In the genomic region with DNA sequence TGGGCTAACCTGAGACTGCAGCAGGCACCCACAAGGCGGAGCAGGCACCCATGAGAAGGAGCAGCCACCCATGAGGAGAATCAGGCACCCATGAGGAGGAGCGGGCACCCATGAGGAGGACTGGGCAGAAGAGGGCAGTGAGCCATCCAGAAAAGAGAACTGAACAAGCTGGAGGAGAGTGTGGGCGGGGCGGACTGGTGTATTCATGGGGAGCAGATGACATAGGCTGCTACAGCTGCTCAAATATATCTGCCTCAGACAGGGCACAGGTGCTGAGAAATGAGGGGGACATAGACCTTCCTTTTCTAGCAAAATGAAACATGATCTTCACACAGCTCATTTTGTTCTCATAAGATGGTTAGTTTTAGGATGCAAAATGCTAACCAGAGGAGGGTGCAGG, we compare ENCODE assay signal across 18 mouse cellular contexts. TPM values are rescaled to one million over a fixed set of nuclear protein-coding genes. Genes with fewer than 3 reads are reported as not detected.
A peak's percentile ranks its signal among the peaks of the same experiment; 100 is the strongest.
DNase-seq lines count a peak whose midpoint lies in the region; ATAC-seq and TF ChIP-seq lines count a peak whose summit lies in the region.
"Had no signal": no experiment of that assay in that cellular context is flagged by ENCODE, and none has a peak within 500 bp of the region (broad histone marks: within the 10 kb centered on the region; RNA-seq: fewer than 3 reads in every experiment).

No protein-coding gene starts in this region.

- H3K9me3 ChIP-seq in neural tube, embryonic 15.5 days (replicated peaks) = no peaks in the 10 kb centered on the region
- H3K9me3 ChIP-seq: embryonic facial prominence, embryonic 12.5 days; G1E; heart, embryonic 12.5 days; neural tube, embryonic 13.5 days had no signal

- no peak overlapping the region for H3K4me3 ChIP-seq in lung, adult 2 months (replicated peaks; ENCODE audit: extremely low read depth, low read depth, low read length)
- no peak overlapping the region for H3K4me3 ChIP-seq in neural tube, embryonic 15.5 days (replicated peaks)
- H3K4me3 ChIP-seq: embryonic facial prominence, embryonic 12.5 days; heart, embryonic 12.5 days; layer of hippocampus, adult 2 months; neural tube, embryonic 13.5 days had no signal

- no peak for DNase-seq in frontal cortex, postnatal 14 days (ENCODE audit: low spot score in 2 of 2)
- peak; percentile 11 for DNase-seq in lung, postnatal 10 days
- no peak for DNase-seq in lung, adult 2 months
- peak; percentile 37 to 41 for DNase-seq in spleen, adult 18-20 months
- DNase-seq in kidney, adult 9 months = no peak
- DNase-seq: cerebellum, adult 9-10 months; kidney, adult 18-20 months; lung, postnatal 14 days; midbrain, embryonic 14.5 days; right cerebral cortex, adult 18-20 months had no signal

- H3K4me2 ChIP-seq in neural tube, embryonic 15.5 days = no peak overlapping the region
- H3K4me2 ChIP-seq: embryonic facial prominence, embryonic 12.5 days; heart, embryonic 12.5 days; neural tube, embryonic 13.5 days had no signal

- H3K9ac ChIP-seq in neural tube, embryonic 15.5 days (replicated peaks) = no peak overlapping the region
- H3K9ac ChIP-seq: embryonic facial prominence, embryonic 12.5 days; heart, embryonic 12.5 days; neural tube, embryonic 13.5 days had no signal

- H3K27ac ChIP-seq in neural tube, embryonic 15.5 days (replicated peaks) = no peak overlapping the region
- H3K27ac ChIP-seq: embryonic facial prominence, embryonic 12.5 days; layer of hippocampus, adult 2 months; neural tube, embryonic 13.5 days had no signal

- no peaks in the 10 kb centered on the region for H3K36me3 ChIP-seq in neural tube, embryonic 15.5 days
- H3K36me3 ChIP-seq: embryonic facial prominence, embryonic 12.5 days; G1E; heart, embryonic 12.5 days; neural tube, embryonic 13.5 days had no signal

- H3K27me3 ChIP-seq in neural tube, embryonic 15.5 days (replicated peaks) = no peaks in the 10 kb centered on the region
- H3K27me3 ChIP-seq: embryonic facial prominence, embryonic 12.5 days; heart, embryonic 12.5 days; neural tube, embryonic 13.5 days had no signal

- TF ChIP-seq POLR2A in lung, adult 2 months (IDR thresholded peaks at IDR 0.05; ENCODE audit: borderline replicate concordance, extremely low read depth, low read depth, low read length) = no peak

- 87% methylated on average over 4 of the region's 4 CpGs for WGBS in lung, adult 2 months
- 92% methylated on average over 4 of the region's 4 CpGs for WGBS in neural tube, embryonic 15.5 days

- H3K4me1 ChIP-seq in lung, adult 2 months (ENCODE audit: control insufficient read depth, insufficient read depth, low read length) = no peaks in the 10 kb centered on the region; the same call in 1 of the 2 replicates
- peaks cover 15% of the 10 kb centered on the region for H3K4me1 ChIP-seq in neural tube, embryonic 15.5 days

- no peak for TF ChIP-seq CTCF in lung, adult 2 months (IDR thresholded peaks at IDR 0.05; ENCODE audit: insufficient read depth, low read length)

- peak; percentile 64; the same call in 1 of the 2 replicates for ATAC-seq in frontal cortex, adult (ENCODE audit: low TSS enrichment)
- 0 out of 2 replicates have a peak, but pooled peaks have one; percentile 45 for ATAC-seq in common myeloid progenitor, adult 5-6 weeks (replicated peaks; ENCODE audit: low read depth, poor library complexity, severe bottlenecking)
- no peak for ATAC-seq in neural tube, embryonic 15.5 days (ENCODE audit: low FRiP score)

RNA-seq across cellular contexts. Expression of a gene that starts 45.1 kb away (rescaled TPM):
- 8.7 and 13.0 TPM in 2 replicates for polyA plus RNA-seq in lung, adult 2 months (2012; rRNA removed)
- 30.1 and 30.8 TPM in 2 replicates for total RNA-seq in common myeloid progenitor, adult 5-6 weeks (2017)
- polyA plus RNA-seq in neural tube, embryonic 15.5 days (2015; fragmentation: Nextera tagmentation; extraction: Ambion mirVana) = 33.7 and 38.1 TPM in 2 replicates

Comparison
In these comparisons a context has a peak if more than half of its experiments do, and no peak if none do; other contexts are left out.
1. DNase-seq: peak in lung, postnatal 10 days (single experiment) and spleen, adult 18-20 months (2 of 2); none in frontal cortex, postnatal 14 days (0 of 2), lung, adult 2 months (single experiment) and kidney, adult 9 months (single experiment).